Mouse (Mus musculus) G1E (cell line): ENCODE measurements around the gene Olfr307.

Source experiments
- CTCF ChIP-seq: IDR thresholded peaks from 2 replicates; pipeline ENCODE4 v1.5.1; 2012; ENCODE audit warnings: low read depth, low read length, inconsistent platforms, mixed read lengths
- GATA1 ChIP-seq: IDR thresholded peaks from 2 replicates; pipeline ENCODE4 v1.6.1; 2012; ENCODE audit warnings: borderline replicate concordance, low read length, inconsistent platforms, mixed read lengths
- GATA2 ChIP-seq: IDR thresholded peaks from 2 replicates; pipeline ENCODE4 v1.6.1; 2012; ENCODE audit warnings: low read depth, low read length, inconsistent platforms, borderline replicate concordance
- POLR2AphosphoS5 ChIP-seq: IDR thresholded peaks from 2 replicates; pipeline ENCODE4 v1.6.1; 2012; ENCODE audit warnings: low read depth, low read length, inconsistent platforms; ENCODE audit not compliant: insufficient replicate concordance
- TAL1 ChIP-seq: conservative IDR thresholded peaks from 2 replicates; pipeline ENCODE4 v1.6.1; 2012; ENCODE audit warnings: low read depth, low read length, inconsistent platforms, mixed read lengths

DNA sequence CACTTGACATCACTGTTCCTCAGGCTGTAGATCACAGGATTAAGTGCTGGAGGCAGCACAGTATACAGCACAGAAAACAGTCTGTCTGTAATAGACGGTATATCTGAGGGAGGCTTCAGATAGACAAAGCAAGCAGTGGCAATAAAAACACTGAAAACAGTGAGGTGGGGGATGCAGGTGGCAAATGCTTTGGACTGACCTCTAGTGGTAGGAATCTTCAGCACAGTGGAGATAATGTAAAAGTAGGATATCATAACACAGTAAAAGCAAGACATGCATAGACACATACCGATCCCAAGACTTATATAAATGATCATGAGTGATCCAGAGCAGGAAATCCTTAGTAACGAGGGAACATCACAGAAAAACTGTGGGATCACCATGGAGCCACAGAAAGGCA is 48.4 kb upstream of the Olfr307 start:
- no peak for TF ChIP-seq POLR2AphosphoS5
- TF ChIP-seq TAL1: no peak
- TF ChIP-seq CTCF: no peak
- no peak for TF ChIP-seq GATA1
- no peak for TF ChIP-seq GATA2
